Mouse (Mus musculus): ENCODE measurements around the gene Helt.
A peak's percentile ranks its signal among the peaks of the same experiment; 100 is the strongest.

The Helt gene

DNA sequence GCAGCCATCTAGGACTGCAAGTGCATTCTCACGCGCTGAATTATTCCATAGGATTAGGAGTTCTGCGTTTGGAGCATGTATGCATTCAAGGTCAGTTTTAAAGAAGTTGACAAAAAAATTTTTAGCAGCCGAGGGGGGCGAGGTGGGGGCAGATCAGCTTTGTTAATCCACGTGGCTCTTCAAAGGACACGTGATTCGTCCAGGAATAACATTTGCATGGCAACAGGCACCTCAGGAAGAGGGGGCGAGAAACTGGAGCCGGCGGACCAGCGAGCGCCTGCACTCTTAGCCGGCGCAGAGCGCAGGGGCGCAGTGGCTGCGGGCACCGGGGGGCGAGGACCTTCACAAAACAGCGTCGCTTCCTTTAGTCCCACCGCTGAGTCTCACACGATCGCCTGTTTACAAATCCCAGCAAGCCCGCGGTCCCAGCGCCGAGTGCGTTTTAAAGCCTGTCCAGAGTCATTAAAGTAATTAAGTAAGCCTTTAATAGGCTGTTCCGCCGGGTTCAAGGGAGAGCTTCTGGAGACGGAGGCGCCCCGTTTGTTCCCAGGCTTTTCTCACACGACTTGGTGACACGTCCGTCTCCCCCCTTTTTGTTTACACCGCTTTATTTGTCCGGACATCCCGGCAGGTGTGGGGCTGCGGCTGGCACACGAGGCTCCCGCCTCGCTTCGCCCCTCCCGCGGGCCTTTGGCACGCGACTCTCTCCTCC, at the start of gene Helt:
Gene Helt (minus strand): TSS at position 491 of the 712 bp plus-strand sequence.
- no peak for DNase-seq (ENCODE audit: extremely low read depth, insufficient read length, low spot score)

DNA sequence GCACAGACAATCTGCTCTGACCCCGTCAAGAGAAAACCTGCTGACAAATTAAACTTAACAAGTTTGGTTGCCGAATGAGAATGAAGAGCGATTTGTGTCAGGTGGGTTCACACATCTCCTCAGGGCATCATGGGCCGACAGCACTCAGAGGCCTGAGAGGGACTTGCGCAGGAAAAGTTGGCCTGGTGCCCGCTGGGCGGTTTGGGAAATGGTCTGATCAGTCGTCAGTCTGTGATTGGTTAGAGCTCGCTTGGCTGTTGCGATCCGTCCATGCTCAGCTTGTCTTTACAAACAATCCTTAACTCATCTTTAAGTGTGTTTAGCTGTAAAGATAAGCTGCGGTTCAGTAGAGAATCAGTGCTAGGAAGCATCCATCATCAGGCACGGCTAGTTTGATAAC, 47.8 kb upstream of the Helt start:
- DNase-seq (ENCODE audit: extremely low read depth, insufficient read length, low spot score): no peak

DNA sequence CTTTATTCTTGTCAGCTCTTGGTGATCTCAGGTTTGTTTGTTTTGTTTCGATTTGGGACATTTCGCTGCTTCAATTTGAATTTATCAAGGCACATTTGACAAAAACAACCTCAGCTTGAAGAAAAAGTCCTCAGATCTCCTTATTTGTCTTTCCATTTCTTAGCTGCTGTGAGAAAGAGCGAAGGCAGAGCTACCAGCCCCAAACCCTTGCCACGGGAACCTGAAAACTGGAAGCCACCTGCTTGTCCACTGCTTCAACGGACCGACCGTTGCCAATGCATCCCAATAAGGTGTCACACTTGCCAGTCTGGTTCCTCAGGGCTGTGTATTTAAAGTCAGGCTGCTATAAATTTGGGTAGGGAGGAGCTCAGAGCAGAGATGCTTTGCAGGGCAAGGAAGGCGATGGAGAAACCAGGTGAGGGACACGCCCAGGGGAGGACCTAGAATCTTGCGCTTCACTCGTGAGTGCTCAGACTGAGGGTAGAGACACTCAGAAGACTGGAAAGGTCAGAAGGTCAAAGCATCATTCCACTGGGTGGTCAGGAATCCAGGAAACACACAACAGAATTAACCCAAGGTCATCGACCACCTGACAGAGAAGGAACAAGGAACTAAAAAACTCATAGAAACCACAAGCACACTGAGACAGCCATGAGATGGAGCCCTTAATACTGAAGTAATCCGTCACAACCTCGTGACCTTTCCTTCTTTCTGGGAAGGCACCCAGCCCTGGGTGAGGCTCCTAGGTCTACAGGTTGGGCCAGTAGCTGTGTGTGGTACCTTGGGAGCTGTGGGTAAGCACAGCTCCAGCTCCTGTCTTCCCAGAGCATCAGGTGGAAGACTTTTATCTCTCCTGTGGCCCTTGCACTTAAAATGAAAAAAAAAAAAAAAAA, 46.2 kb upstream of the Helt start:
- DNase-seq (ENCODE audit: extremely low read depth, insufficient read length, low spot score): no peak

DNA sequence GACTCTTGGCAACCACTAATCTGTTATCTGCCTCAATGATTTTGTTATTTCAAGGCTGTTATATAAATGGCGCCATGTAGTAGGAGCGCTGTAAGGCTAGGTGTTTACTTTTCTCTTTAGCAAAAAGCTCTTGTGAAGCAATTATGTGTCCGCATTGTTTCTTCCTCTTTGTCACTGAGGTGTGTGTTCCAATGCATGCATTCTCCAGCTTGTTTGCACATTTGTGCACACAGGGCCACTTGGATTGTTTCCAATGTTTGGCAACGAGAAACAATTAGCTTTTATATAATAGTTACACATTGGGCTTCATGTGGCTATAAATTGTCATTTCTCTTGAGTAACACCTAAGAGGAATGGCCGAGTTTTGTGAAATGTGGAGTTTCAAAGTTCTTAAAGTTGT, 44.8 kb upstream of the Helt start:
- DNase-seq (ENCODE audit: extremely low read depth, insufficient read length, low spot score): peak; percentile 22

DNA sequence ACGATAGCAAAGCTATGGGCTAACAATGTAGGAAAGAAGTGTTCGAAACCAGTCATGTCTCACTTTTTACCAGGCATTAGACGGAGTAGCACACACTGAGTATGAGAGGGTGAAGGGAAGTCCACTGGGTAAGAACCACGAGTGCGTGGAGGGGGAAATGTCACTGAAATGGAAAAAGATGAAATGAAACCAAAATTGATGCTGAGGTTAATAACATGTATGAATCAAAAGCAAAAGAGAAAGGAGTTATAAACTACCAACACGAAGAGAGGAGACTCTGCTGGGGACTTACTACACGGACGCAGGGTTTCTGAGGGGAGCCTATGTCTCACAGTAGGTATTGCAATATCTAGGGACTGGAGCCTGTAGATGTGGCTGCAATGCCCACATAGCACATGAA, 41.9 kb upstream of the Helt start:
- no peak for DNase-seq (ENCODE audit: extremely low read depth, insufficient read length, low spot score)

DNA sequence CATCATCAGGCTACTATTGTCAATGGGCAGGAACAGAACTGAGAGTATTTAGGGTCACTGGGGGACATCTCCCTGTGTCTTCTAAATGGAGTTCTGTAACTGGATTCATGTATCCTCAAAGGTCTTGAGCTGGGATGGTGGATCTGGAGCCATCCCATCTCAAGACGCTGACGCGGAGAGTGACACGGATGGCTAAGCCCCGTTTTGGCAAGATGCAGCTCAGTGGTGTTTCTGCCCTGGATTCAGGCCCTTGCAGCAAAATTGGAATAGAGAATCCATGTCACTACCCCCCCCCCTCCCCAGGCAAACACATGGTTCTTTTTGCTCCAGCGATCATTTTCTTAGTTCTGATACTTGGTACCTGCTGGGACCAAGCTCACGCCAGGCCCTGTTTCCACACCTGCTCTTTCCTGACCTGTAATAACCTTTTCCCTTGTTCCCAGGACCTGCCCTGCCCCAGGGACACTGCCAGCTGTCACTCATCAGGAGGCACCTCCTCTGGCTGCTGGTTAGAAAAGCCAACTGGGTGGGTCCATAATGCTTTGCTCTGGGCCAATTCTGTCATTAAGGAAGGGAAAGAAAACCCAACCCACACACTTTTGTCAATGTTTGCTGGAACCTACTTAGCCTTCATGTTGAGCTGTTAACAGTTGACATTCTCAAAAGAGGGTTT, 38.1 kb upstream of the Helt start:
- no peak for DNase-seq (ENCODE audit: extremely low read depth, insufficient read length, low spot score)

DNA sequence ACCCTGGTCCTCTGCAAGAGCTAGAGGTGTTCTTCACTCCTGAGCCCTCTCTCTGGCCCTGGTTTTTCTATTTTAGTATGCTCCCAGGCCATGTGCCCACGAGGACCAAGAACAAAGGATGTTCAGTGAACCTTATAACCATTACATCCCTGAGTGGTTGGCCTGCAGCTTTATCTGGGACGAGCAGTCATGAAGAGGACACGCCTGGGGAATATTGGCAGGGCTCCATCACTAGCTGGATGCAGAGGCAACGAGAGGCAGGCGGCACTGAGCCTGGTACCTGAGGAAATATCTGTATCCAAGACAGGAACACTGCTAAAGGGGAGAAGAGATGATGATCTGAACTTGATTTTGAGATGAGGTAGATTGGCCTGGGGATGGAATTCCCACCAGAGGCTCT, 37.3 kb upstream of the Helt start:
- DNase-seq (ENCODE audit: extremely low read depth, insufficient read length, low spot score): no peak

DNA sequence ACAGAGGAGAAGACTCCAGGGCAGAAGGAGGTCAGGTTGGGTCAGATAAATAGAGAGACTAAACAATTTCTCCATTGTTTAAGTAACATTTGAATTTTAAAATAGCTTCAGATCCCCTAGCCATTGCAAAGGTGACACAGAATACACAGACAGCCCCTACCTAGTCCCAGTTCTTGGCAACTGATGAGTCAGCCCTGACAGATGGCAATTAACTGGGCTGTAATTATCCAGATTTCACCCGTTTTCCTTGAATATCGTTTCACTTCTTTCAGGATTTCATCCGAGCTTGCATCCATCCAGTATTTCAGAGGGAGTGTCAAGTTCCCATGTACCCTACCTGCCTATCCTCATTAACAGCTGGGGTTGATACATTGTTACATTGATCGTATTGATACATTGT, 34.9 kb upstream of the Helt start:
- no peak for DNase-seq (ENCODE audit: extremely low read depth, insufficient read length, low spot score)

DNA sequence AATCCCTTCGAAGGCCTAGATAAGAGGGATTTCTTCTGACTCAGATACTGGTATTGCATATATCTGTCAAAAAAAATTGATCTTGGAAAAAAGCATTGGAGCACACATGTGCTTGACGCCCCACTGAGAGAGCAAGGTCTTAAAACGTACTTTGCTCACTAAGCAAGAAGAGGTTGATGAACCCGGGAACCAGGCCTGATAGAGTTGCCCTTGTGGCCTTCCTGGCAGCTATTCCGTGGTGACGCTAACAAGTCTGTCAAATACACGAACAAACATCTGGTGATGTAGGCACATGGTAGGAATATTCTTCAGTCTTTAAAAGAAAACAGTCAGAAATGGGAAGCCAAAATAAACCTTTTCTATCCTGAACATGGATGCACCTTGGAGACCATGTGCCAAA, 32.8 kb upstream of the Helt start:
- no peak for DNase-seq (ENCODE audit: extremely low read depth, insufficient read length, low spot score)

DNA sequence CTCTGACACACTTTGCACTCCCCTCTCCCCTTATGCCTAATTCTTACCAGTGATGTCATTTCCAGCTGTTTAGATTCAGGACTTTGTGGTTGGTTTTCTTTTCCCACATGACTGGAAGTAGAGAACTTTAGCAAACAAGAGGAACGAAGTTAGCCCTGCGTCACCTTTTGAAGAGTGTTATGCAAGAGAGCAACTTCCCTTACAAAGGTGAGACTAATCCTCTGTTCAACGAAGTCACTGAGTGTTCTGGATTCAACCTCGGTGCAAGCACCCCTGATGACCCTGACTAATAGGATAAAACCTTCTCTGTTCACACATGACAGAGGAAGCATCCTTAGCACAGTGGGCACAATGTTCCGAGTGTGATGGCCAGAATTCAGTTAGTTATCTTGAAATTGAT, 32.2 kb upstream of the Helt start:
- DNase-seq (ENCODE audit: extremely low read depth, insufficient read length, low spot score): no peak

DNA sequence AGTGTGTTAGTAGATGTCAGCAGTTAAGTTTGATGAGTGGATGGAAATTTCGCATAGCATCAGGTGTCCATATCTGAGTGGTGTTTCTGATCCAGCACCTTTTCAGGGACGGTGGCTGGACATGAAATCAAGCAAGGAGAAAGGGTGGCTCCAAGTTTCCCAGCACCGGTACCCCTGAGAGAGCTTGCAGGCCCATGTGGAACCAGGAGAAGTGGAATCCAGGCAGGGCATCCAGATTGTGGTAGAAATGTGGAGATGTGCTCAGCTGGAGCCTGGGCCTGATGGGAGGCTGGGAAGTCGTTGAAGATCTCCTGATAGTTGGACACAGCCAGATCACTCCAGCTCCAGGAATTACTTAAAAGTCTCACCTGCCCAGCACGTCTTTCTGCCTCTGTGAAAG, 30.2 kb upstream of the Helt start:
- DNase-seq (ENCODE audit: extremely low read depth, insufficient read length, low spot score): no peak

DNA sequence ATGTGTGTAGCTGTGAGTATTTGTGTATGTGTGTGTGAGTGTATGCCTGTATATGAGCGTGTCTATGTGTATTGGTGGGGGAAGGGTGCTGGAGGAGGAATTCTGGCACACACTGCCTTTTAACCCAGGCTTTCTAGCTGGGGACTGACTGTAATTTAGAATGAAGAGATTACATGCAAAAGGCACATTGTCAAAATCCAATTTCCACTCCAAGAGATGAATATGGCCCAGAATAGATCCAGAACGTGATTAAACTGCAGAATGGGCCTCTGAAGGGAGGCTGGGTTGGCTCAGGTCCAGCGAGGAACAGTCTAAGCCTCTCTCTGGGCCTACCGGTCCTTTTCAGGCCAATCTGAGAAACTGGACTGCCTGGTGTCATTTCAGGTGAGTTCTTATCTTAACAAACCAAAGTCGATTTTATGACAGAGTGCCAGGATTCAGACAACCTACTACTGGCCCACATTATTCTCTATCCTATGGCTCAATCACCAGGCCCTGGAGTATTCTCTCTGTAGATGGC, 29.3 kb upstream of the Helt start:
- DNase-seq (ENCODE audit: extremely low read depth, insufficient read length, low spot score): no peak

DNA sequence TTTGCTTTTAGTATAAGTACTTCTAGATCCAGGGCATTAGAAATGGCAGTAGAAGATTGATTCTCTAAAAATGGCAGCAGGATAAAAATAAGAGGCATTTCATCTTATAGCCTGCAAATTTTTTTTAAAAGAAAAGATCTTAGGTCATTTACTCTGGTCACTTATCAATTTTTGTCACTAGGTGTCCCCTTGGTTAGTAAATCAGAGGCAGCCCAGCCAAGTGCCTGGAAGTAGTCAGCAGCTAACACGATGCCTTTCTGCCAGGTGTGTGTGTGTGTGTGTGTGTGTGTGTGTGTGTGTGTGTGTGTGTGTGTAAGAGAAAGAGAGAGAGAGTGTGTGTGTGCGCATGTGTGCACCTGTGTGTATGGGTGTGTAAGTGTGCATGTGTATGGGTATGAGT, 28.4 kb upstream of the Helt start:
- no peak for DNase-seq (ENCODE audit: extremely low read depth, insufficient read length, low spot score)

DNA sequence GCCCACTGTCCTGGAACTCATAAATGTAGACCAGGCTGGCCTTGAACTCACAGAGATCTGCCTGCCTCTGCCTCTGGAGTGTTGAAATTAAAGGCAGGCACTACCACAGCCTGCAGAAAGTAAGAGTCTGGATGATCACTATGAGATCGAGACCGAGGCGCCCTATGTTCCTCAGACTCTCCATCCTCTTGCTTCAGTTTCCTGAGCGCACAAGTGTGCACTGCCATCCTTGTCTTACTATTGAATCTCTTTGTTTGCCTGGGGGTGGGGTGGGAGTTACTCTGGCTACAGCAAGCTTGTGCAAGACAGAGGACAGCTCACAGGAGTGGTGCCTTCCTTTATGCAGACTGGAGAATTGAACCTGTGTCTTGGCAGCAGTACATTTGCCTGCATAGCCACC, 27.9 kb upstream of the Helt start:
- no peak for DNase-seq (ENCODE audit: extremely low read depth, insufficient read length, low spot score)

DNA sequence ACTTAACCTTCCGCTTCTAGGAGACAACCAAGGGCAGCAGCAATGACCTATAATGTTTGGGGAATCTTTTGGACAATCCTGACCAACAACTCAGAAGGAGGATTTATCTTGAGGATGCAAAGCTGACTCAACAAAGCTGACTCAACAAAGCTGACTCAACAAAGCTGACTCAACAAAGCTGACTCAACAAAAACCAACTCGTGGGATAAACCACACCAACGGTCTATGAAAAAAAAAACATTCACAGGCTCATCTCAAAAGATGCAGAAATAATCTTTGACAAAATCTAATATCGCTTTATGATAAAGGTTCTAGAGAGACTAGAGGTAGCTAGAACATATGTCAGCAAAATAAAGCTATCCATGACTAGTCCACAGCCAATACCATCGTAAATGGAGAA, 24.3 kb upstream of the Helt start:
- no peak for DNase-seq (ENCODE audit: extremely low read depth, insufficient read length, low spot score)

DNA sequence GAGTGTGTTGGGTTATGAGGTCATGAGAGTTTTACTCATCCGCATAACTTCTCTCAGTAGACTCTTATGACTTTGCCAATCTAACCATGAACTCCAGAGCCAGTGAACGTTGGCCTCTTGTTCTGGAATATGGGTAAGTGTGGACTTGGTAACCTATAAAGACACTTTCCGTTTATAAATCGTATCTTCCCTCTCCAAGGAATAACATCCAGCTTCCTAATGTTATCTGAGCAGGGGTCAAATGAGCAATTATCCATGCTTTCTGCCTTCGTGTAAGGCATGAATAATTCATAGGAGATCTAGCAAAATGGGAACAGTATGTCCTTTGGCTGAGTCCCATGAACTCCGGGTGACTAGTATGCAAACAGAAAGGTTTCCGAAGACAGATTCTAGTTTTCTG, 22.7 kb upstream of the Helt start:
- no peak for DNase-seq (ENCODE audit: extremely low read depth, insufficient read length, low spot score)

DNA sequence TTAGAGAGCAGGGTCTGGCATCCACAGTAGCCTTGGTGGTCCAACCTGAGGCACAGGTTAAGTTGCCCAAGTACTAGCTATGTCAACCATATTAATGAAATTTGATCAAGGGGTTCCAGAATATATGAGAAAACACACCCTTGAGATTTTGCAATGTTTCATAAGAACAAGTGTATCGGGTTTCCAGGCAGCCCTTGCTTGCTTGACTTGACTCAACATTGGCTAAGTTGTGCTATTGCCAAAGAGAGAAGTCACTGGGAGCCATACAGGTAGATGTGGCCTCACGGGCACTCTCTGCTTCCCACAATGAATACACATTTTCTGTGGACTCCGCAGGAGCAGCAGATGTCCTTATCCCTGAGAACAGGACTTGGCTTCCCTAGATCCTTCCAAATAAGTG, 19.3 kb upstream of the Helt start:
- no peak for DNase-seq (ENCODE audit: extremely low read depth, insufficient read length, low spot score)

DNA sequence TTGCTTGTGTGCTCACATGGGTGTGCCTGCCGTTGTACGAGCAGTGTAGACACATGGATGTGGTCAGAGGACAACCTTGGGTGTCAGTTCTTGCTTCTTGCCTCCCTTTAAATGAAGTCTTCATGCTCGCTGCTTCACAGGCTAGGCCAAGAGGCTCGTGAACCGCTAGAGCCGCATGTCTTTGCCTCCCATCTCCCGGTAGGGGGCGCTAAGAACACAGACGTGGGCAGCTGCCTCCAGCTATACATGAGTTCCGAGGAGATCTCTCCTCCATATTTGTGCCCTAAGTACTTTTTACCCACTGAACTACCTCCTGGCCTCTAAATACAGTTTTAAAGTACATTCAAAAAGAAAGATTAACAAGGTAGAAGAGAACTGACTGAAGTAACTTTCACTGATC, 16.7 kb upstream of the Helt start:
- DNase-seq (ENCODE audit: extremely low read depth, insufficient read length, low spot score): peak; percentile 46

DNA sequence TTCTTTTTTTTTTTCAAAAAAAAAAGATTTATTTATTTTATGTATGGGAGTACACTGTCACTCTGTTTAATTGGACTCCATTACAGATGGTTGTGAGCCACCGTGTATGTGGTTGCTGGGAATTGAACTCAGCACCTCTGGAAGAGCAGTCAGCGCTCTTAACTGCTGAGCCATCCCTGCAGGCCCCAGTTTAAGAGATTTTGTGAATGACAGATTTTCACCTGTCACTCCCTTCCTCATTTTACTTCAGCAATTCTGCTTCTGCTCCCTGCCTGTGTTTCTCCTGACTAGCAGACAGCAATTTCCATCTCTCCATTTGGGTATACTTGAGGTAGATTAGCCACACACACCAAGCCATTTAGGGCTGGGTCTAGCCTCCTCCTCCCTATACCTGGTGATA, 13.7 kb upstream of the Helt start:
- no peak for DNase-seq (ENCODE audit: extremely low read depth, insufficient read length, low spot score)

DNA sequence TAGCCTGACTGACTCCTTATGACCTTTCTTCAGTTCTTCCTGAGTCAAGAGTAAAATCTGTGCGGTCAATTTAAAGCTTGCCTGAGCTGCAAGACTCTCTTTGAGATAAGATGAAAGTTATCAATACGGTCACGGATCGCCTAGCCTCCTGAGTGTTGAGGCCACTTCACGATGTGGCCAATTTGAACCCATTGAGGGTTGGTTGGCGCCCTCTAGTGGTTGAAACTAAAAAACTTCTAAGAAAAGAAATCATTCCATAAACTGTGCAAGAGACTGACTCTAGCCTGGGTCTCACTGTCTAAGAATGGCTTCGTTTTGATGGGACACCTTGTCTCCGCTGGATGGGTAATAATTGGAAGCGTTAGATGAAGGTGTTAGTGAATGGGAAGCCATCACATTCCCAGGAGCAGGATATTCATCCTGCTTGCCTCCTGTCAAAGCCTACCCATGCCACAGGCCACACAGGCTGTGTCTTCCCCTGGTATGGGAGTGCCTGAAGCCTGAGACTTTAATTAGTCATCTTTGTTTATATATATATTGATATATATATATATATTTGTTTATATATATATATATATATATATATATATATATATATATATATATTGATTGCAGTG, 11.4 kb upstream of the Helt start:
- no peak for DNase-seq (ENCODE audit: extremely low read depth, insufficient read length, low spot score)

DNA sequence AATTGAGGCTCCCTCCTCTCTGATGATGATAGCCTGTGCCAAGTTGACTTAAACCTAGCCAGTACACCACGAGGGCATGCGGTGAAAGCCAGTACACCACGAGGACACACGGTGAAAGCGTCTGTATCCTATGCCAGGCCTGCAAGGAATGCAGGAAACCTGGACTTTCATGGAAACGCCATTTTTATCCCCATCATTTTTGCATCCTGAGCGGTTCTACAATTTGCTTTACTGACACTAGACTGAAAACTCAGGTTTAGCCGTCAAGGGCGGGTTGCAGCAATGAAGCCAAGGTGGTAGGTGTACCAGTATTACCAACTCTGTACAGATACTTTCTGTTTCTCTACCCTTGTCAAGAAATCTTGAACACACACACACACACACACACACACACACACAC, 7.7 kb upstream of the Helt start:
- no peak for DNase-seq (ENCODE audit: extremely low read depth, insufficient read length, low spot score)

Data from 3134 (cell line).